Mouse (Mus musculus): ENCODE results near the gene Rab3ip. TPM values are rescaled to one million over a fixed set of nuclear protein-coding genes. Genes with fewer than 3 reads are reported as not detected.

Rab3ip gene
- polyA plus RNA-seq, 1 experiment, result 225 TPM

DNA sequence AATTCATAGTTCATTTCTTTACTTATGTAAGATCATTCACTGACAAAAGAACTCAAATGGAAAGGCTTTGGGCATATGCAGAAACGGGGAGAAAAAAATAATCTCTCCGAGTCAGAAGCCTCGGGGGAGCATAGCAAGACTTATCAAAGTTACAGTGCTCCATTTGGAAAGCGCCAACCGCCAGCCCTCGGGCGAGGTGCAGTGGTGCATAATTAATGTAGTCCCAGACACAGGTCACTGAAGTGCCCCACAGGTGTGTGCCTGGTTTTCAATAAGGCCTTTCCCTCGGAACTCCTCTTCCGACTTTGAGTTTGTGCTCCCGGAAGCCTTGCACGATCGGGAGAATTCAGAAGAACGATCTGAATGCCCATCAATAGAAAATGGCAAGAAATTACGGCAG is 11.6 kb upstream of the Rab3ip start:
- H3K27ac ChIP-seq (ENCODE audit: control insufficient read depth, insufficient read depth, low read depth, low read length), result no peak overlapping the region
- H3K4me3 ChIP-seq (ENCODE audit: control insufficient read depth, low read depth, low read length), result no peak overlapping the region
- no peaks in the 10 kb centered on the region for H3K27me3 ChIP-seq (ENCODE audit: control insufficient read depth, insufficient read depth, low read length)
- H3K36me3 ChIP-seq (ENCODE audit: control insufficient read depth, insufficient read depth, low read length), result no peaks in the 10 kb centered on the region
- no peak for TF ChIP-seq POLR2A (IDR thresholded peaks at IDR 0.05; ENCODE audit: control insufficient read depth, low read depth, low read length)
- peaks cover 6% of the 10 kb centered on the region; the same call in 1 of the 2 replicates for H3K4me1 ChIP-seq (ENCODE audit: control insufficient read depth, insufficient read depth, low read length)

DNA sequence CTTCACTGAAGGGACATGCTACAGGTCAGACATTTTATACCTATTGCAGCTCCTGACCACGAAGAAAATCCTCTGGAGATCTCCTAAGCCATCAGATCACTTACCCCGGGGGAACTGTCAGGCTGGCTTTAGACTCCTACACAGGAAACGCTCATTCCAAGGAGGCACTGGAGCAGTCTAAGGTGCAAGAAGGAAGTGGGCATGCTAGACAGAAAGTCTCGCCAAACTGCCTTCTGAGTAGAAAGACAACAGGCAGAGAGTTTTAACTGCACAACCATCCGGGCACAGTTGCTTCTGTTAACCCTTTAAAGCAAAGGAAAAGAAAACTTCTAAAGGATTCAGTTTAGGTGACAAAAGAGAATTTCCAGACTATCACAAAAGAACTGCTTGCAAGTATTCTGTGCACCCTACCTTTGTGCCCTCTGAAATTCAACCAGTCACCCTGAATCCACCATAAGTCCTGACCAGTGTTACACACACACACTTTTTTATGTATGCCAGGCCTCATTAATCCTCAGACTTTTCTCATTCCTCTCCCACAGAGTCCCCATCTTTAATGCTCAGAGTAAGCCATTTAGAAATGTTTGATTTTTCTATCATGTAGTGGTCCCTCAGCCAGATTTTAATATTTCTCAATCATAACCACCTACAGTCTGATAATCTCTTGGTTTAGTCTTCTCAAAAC is 7.4 kb upstream of the Rab3ip start:
- Histone ChIP-seq H3K27me3 (ENCODE audit: control insufficient read depth, insufficient read depth, low read length) (no peaks in the 10 kb centered on the region), H3K27ac (ENCODE audit: control insufficient read depth, insufficient read depth, low read depth, low read length) (no peak overlapping the region), H3K4me1 (ENCODE audit: control insufficient read depth, insufficient read depth, low read length) (peaks cover 4% of the 10 kb centered on the region; the same call in 1 of the 2 replicates), H3K36me3 (ENCODE audit: control insufficient read depth, insufficient read depth, low read length) (no peaks in the 10 kb centered on the region), H3K4me3 (ENCODE audit: control insufficient read depth, low read depth, low read length) (no peak overlapping the region)
- no peak for TF ChIP-seq POLR2A (IDR thresholded peaks at IDR 0.05; ENCODE audit: control insufficient read depth, low read depth, low read length)
- TF ChIP-seq CTCF (IDR thresholded peaks at IDR 0.05; ENCODE audit: control insufficient read depth, insufficient read depth, insufficient replicate concordance, low read depth, low read length), result no peak

DNA sequence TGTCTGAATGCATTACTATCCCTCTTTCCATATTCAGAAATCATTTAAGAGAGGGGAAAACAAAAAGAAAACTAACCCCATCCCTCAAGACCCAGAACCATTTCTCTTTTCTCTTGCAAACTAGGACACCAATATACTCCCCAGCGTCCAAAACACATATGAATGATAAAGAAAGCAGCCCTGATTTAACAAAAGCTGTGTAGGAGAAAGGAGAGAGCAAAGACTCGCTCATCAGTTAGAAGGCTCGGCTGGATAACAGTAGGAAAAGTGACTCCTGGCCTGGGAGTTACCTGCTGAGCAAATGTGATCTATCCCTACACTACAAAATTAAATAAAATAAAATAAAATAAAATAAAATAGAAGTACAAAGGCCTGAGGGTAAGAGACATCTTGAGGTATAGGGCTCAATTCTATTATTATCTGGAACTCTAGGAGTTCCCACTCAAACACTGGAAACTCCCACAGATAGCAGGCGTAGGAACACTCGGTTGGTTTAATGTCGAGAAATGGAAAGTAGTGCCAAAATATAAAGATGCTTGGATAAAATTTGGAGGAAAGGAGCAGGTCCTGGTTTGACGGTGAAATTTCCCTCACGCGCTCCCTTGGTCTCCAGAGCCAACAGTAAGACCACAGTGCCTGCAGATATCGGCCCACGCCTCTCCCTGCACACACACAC is 6.1 kb upstream of the Rab3ip start:
- Histone ChIP-seq H3K27me3 (ENCODE audit: control insufficient read depth, insufficient read depth, low read length) (no peaks in the 10 kb centered on the region), H3K4me3 (ENCODE audit: control insufficient read depth, low read depth, low read length) (no peak overlapping the region), H3K27ac (ENCODE audit: control insufficient read depth, insufficient read depth, low read depth, low read length) (no peak overlapping the region), H3K36me3 (ENCODE audit: control insufficient read depth, insufficient read depth, low read length) (no peaks in the 10 kb centered on the region), H3K4me1 (ENCODE audit: control insufficient read depth, insufficient read depth, low read length) (no peaks in the 10 kb centered on the region)
- TF ChIP-seq POLR2A (IDR thresholded peaks at IDR 0.05; ENCODE audit: control insufficient read depth, low read depth, low read length) (no peak), CTCF (IDR thresholded peaks at IDR 0.05; ENCODE audit: control insufficient read depth, insufficient read depth, insufficient replicate concordance, low read depth, low read length) (no peak)

DNA sequence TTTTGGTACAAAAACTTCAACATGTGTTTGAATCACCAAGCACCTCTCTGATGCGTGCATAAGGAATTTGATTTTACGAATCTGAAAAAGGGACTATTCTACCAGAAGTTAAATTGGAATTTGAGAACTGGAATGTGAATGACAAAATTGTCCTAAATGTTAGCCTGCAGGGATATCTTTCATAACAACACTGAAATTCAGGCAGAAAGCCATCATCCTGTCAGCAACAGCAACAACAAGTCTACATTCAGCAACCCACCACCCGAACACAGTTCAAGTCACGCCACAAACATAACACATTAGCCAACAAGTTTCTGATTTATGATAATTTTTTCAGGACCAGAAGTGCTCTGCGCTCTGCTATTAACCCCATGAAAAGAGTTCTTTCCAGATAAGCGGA is 4.6 kb upstream of the Rab3ip start:
- H3K27ac ChIP-seq (ENCODE audit: control insufficient read depth, insufficient read depth, low read depth, low read length), result no peak overlapping the region
- TF ChIP-seq CTCF (IDR thresholded peaks at IDR 0.05; ENCODE audit: control insufficient read depth, insufficient read depth, insufficient replicate concordance, low read depth, low read length) (no peak), POLR2A (IDR thresholded peaks at IDR 0.05; ENCODE audit: control insufficient read depth, low read depth, low read length) (no peak)
- H3K4me3 ChIP-seq (ENCODE audit: control insufficient read depth, low read depth, low read length), result no peak overlapping the region
- H3K27me3 ChIP-seq (ENCODE audit: control insufficient read depth, insufficient read depth, low read length), result no peaks in the 10 kb centered on the region
- H3K4me1 ChIP-seq (ENCODE audit: control insufficient read depth, insufficient read depth, low read length), result no peaks in the 10 kb centered on the region; the same call in 1 of the 2 replicates
- no peaks in the 10 kb centered on the region for H3K36me3 ChIP-seq (ENCODE audit: control insufficient read depth, insufficient read depth, low read length)

DNA sequence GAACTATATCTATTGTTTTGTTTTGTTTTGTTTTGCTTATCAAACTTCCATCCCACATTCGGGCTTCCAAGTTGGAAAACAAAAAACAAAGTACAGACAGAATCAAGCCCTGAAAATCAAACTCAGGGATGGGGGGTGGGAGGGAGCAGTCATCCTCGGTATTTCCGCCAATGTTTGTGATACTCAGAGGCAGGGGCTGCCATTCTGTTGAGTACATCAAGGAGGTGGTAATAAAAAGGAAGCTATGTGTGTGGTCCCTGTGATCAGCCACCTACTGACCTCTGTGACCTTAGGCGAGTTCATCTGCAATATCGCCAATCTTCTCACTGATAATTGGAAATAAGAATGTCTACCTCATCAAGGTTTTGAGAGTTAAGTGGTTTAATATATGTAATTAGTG is 317 bp upstream of the Rab3ip start:
- H3K27me3 ChIP-seq (ENCODE audit: control insufficient read depth, insufficient read depth, low read length), result no peaks in the 10 kb centered on the region
- no peak for TF ChIP-seq CTCF (IDR thresholded peaks at IDR 0.05; ENCODE audit: control insufficient read depth, insufficient read depth, insufficient replicate concordance, low read depth, low read length)
- no peak for TF ChIP-seq POLR2A (IDR thresholded peaks at IDR 0.05; ENCODE audit: control insufficient read depth, low read depth, low read length)
- no peaks in the 10 kb centered on the region; the same call in 1 of the 2 replicates for H3K4me1 ChIP-seq (ENCODE audit: control insufficient read depth, insufficient read depth, low read length)
- peak overlapping the region; percentile 58 for H3K4me3 ChIP-seq (ENCODE audit: control insufficient read depth, low read depth, low read length)
- no peak overlapping the region for H3K27ac ChIP-seq (ENCODE audit: control insufficient read depth, insufficient read depth, low read depth, low read length)
- H3K36me3 ChIP-seq (ENCODE audit: control insufficient read depth, insufficient read depth, low read length), result no peaks in the 10 kb centered on the region

DNA sequence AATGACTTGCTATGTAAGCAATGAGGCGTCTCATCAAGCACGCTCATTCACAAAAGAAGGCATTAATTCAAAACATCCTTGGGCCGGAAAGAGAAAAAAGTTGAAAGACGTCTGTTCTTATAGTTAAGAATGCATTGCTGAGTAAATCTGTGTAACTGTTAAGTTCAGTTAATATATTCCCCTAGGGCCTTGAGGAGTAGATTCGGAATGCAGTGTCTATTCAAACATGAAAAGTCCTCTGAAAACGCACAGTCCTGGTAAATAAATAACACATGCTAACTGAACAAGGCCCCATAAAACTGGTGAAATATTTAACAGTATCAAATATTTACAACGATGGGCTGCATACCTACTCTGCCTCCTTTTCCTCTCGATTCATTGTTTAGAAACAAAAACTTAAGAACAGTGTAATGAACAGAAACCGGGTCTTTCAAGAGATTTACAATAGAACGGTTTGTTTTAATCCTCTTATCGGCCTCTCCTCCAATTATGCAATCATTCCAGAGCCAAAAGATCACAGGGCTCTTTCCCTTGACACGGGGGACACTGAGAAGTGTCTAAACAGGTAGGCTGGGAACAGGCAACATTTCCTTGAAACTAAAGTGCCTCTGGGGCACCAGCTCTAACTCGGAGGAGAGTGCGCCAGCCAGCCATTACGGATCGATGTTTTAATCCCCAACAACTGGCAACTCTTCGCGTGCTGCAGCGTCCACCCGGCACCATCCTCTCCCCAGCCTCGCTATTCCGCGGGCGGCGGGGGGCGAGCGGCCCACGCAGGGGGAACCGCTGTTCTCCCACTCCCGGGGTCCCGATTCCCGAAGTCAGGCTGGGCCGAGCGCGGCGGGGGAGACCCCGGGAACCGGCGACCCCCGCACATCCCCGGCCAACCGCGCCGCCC is 1.2 kb downstream of the Rab3ip start:
- TF ChIP-seq POLR2A (IDR thresholded peaks at IDR 0.05; ENCODE audit: control insufficient read depth, low read depth, low read length), result no peak
- TF ChIP-seq CTCF (IDR thresholded peaks at IDR 0.05; ENCODE audit: control insufficient read depth, insufficient read depth, insufficient replicate concordance, low read depth, low read length), result no peak
- Histone ChIP-seq H3K27me3 (ENCODE audit: control insufficient read depth, insufficient read depth, low read length) (no peaks in the 10 kb centered on the region), H3K4me3 (ENCODE audit: control insufficient read depth, low read depth, low read length) (peak overlapping the region; percentile 90), H3K27ac (ENCODE audit: control insufficient read depth, insufficient read depth, low read depth, low read length) (no peak overlapping the region; the same call in 1 of the 2 replicates), H3K4me1 (ENCODE audit: control insufficient read depth, insufficient read depth, low read length) (no peaks in the 10 kb centered on the region; the same call in 1 of the 2 replicates), H3K36me3 (ENCODE audit: control insufficient read depth, insufficient read depth, low read length) (no peaks in the 10 kb centered on the region)

DNA sequence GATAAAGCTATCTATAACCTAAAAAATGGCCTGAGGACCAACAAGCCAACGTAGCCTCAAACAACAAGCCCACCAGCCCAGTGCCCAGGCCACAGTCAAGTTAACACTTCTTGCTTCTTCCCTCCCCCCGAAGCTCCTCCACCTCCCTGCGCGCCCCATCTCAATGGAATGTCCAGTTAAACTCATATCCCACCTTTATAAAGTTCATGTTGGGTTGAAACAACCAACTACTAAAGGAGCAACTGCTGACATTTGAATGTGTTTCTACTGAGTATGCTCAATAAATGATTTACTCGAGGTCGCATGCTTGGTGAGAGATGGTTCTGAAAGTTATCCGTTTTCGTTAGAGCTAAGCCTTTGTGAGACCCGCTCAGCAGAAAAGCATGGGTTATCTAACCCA is 2.2 kb downstream of the Rab3ip start:
- no peak overlapping the region for H3K4me3 ChIP-seq (ENCODE audit: control insufficient read depth, low read depth, low read length)
- no peaks in the 10 kb centered on the region for H3K36me3 ChIP-seq (ENCODE audit: control insufficient read depth, insufficient read depth, low read length)
- H3K4me1 ChIP-seq (ENCODE audit: control insufficient read depth, insufficient read depth, low read length), result no peaks in the 10 kb centered on the region; the same call in 1 of the 2 replicates
- H3K27me3 ChIP-seq (ENCODE audit: control insufficient read depth, insufficient read depth, low read length), result no peaks in the 10 kb centered on the region
- TF ChIP-seq POLR2A (IDR thresholded peaks at IDR 0.05; ENCODE audit: control insufficient read depth, low read depth, low read length), result no peak
- no peak for TF ChIP-seq CTCF (IDR thresholded peaks at IDR 0.05; ENCODE audit: control insufficient read depth, insufficient read depth, insufficient replicate concordance, low read depth, low read length)
- no peak overlapping the region for H3K27ac ChIP-seq (ENCODE audit: control insufficient read depth, insufficient read depth, low read depth, low read length)

Measured in testis, adult 2 months (tissue).